Mouse (Mus musculus): ENCODE measurements at regions not wholly inside any gene's neighbourhood (a gene's known extent, or its start where the extent isn't known, plus 50 kb on each side); places are given as distances from the start of the nearest gene placed in this dataset.

DNA sequence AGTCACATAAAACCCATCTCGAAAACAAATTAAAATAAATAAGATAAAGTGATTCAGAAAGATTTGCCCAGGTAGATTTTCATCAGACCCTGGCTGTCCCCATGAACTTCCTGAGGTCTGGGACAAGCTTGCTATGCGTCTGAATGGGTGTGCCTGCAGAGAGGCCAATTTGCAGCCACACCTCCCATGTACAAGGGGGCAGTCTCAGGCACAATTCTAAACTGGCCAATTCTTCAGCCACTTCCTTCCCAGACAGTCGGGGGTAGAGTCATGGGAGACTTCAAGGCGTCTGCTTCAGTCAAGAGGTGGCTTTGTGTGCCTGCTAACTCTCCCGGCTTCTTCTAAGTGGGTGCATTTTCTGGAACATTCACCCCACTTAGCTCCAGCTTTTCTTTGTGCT lies 122.9 kb upstream of the Kazn start:
- TF ChIP-seq EP300 (IDR thresholded peaks at IDR 0.05; ENCODE audit: insufficient read depth, low read depth, low read length) (no peak), POLR2A (IDR thresholded peaks at IDR 0.05; ENCODE audit: insufficient read depth, low read length) (no peak), CTCF (IDR thresholded peaks at IDR 0.05; ENCODE audit: low read depth, low read length) (no peak)
